Mouse (Mus musculus): ENCODE results near the gene 4930512M02Rik. TPM values are rescaled to one million over a fixed set of nuclear protein-coding genes. Genes with fewer than 3 reads are reported as not detected.

4930512M02Rik gene
- polyA plus RNA-seq, 1 experiment, result not detected

GRCm38 (mm10) chr11:11656995-11657530 lies 29.4 kb upstream of the 4930512M02Rik start:
- Histone ChIP-seq H3K4me3 (ENCODE audit: insufficient read depth, low read length) (no peak overlapping the region), H3K4me1 (ENCODE audit: control insufficient read depth, insufficient read depth, low read length) (no peaks in the 10 kb centered on the region), H3K27ac (ENCODE audit: insufficient read depth, low read length) (no peak overlapping the region)
- TF ChIP-seq POLR2A (IDR thresholded peaks at IDR 0.05; ENCODE audit: low read depth, low read length) (no peak), CTCF (IDR thresholded peaks at IDR 0.05; ENCODE audit: borderline replicate concordance, insufficient read depth, low read length) (no peak)

GRCm38 (mm10) chr11:11656388-11656787 lies 28.8 kb upstream of the 4930512M02Rik start:
- H3K27ac ChIP-seq (ENCODE audit: insufficient read depth, low read length), result no peak overlapping the region
- TF ChIP-seq POLR2A (IDR thresholded peaks at IDR 0.05; ENCODE audit: low read depth, low read length), result no peak
- TF ChIP-seq CTCF (IDR thresholded peaks at IDR 0.05; ENCODE audit: borderline replicate concordance, insufficient read depth, low read length), result no peak
- H3K4me1 ChIP-seq (ENCODE audit: control insufficient read depth, insufficient read depth, low read length), result no peaks in the 10 kb centered on the region
- H3K4me3 ChIP-seq (ENCODE audit: insufficient read depth, low read length), result no peak overlapping the region

- H3K4me1 ChIP-seq (ENCODE audit: control insufficient read depth, insufficient read depth, low read length), result no peaks in the 10 kb centered on the region
- H3K27ac ChIP-seq (ENCODE audit: insufficient read depth, low read length), result no peak overlapping the region
- no peak for TF ChIP-seq CTCF (IDR thresholded peaks at IDR 0.05; ENCODE audit: borderline replicate concordance, insufficient read depth, low read length)
- TF ChIP-seq POLR2A (IDR thresholded peaks at IDR 0.05; ENCODE audit: low read depth, low read length), result no peak
- H3K4me3 ChIP-seq (ENCODE audit: insufficient read depth, low read length), result no peak overlapping the region
Observed at GRCm38 (mm10) chr11:11644303-11644702, 16.7 kb upstream of the 4930512M02Rik start.

GRCm38 (mm10) chr11:11624073-11624705 lies 3.4 kb downstream of the 4930512M02Rik start:
- H3K4me1 ChIP-seq (ENCODE audit: control insufficient read depth, insufficient read depth, low read length), result no peaks in the 10 kb centered on the region
- no peak overlapping the region for H3K4me3 ChIP-seq (ENCODE audit: insufficient read depth, low read length)
- TF ChIP-seq POLR2A (IDR thresholded peaks at IDR 0.05; ENCODE audit: low read depth, low read length), result no peak
- TF ChIP-seq CTCF (IDR thresholded peaks at IDR 0.05; ENCODE audit: borderline replicate concordance, insufficient read depth, low read length), result no peak
- no peak overlapping the region for H3K27ac ChIP-seq (ENCODE audit: insufficient read depth, low read length)

- Histone ChIP-seq H3K4me1 (ENCODE audit: control insufficient read depth, insufficient read depth, low read length) (no peaks in the 10 kb centered on the region), H3K27ac (ENCODE audit: insufficient read depth, low read length) (no peak overlapping the region), H3K4me3 (ENCODE audit: insufficient read depth, low read length) (no peak overlapping the region)
- TF ChIP-seq CTCF (IDR thresholded peaks at IDR 0.05; ENCODE audit: borderline replicate concordance, insufficient read depth, low read length), result no peak
- no peak for TF ChIP-seq POLR2A (IDR thresholded peaks at IDR 0.05; ENCODE audit: low read depth, low read length)
Observed at GRCm38 (mm10) chr11:11609243-11609642, 18.4 kb downstream of the 4930512M02Rik start.

- TF ChIP-seq CTCF (IDR thresholded peaks at IDR 0.05; ENCODE audit: borderline replicate concordance, insufficient read depth, low read length) (no peak), POLR2A (IDR thresholded peaks at IDR 0.05; ENCODE audit: low read depth, low read length) (no peak)
- H3K27ac ChIP-seq (ENCODE audit: insufficient read depth, low read length), result no peak overlapping the region
- H3K4me1 ChIP-seq (ENCODE audit: control insufficient read depth, insufficient read depth, low read length), result no peaks in the 10 kb centered on the region
- H3K4me3 ChIP-seq (ENCODE audit: insufficient read depth, low read length), result no peak overlapping the region
Observed at GRCm38 (mm10) chr11:11587327-11587726, 40.3 kb downstream of the 4930512M02Rik start.

- no peaks in the 10 kb centered on the region for H3K4me1 ChIP-seq (ENCODE audit: control insufficient read depth, insufficient read depth, low read length)
- no peak overlapping the region for H3K27ac ChIP-seq (ENCODE audit: insufficient read depth, low read length)
- H3K4me3 ChIP-seq (ENCODE audit: insufficient read depth, low read length), result no peak overlapping the region
- TF ChIP-seq POLR2A (IDR thresholded peaks at IDR 0.05; ENCODE audit: low read depth, low read length) (no peak), CTCF (IDR thresholded peaks at IDR 0.05; ENCODE audit: borderline replicate concordance, insufficient read depth, low read length) (no peak)
Observed at GRCm38 (mm10) chr11:11586423-11586822, 41.2 kb downstream of the 4930512M02Rik start.

- H3K4me3 ChIP-seq (ENCODE audit: insufficient read depth, low read length), result no peak overlapping the region
- H3K27ac ChIP-seq (ENCODE audit: insufficient read depth, low read length), result no peak overlapping the region
- TF ChIP-seq CTCF (IDR thresholded peaks at IDR 0.05; ENCODE audit: borderline replicate concordance, insufficient read depth, low read length) (no peak), POLR2A (IDR thresholded peaks at IDR 0.05; ENCODE audit: low read depth, low read length) (no peak)
- H3K4me1 ChIP-seq (ENCODE audit: control insufficient read depth, insufficient read depth, low read length), result no peaks in the 10 kb centered on the region
Observed at GRCm38 (mm10) chr11:11573691-11574090, 53.9 kb downstream of the 4930512M02Rik start.

- H3K4me1 ChIP-seq (ENCODE audit: control insufficient read depth, insufficient read depth, low read length), result no peaks in the 10 kb centered on the region
- TF ChIP-seq POLR2A (IDR thresholded peaks at IDR 0.05; ENCODE audit: low read depth, low read length) (no peak), CTCF (IDR thresholded peaks at IDR 0.05; ENCODE audit: borderline replicate concordance, insufficient read depth, low read length) (no peak)
- H3K4me3 ChIP-seq (ENCODE audit: insufficient read depth, low read length), result no peak overlapping the region
- H3K27ac ChIP-seq (ENCODE audit: insufficient read depth, low read length), result no peak overlapping the region
Observed at GRCm38 (mm10) chr11:11570747-11571146, 56.9 kb downstream of the 4930512M02Rik start.

GRCm38 (mm10) chr11:11569466-11570132 lies 58.0 kb downstream of the 4930512M02Rik start:
- Histone ChIP-seq H3K4me3 (ENCODE audit: insufficient read depth, low read length) (no peak overlapping the region), H3K4me1 (ENCODE audit: control insufficient read depth, insufficient read depth, low read length) (no peaks in the 10 kb centered on the region), H3K27ac (ENCODE audit: insufficient read depth, low read length) (no peak overlapping the region)
- no peak for TF ChIP-seq POLR2A (IDR thresholded peaks at IDR 0.05; ENCODE audit: low read depth, low read length)
- no peak for TF ChIP-seq CTCF (IDR thresholded peaks at IDR 0.05; ENCODE audit: borderline replicate concordance, insufficient read depth, low read length)

Measured in embryonic fibroblast, embryonic 13.5 days (primary cell).